Mouse (Mus musculus) WW6 (cell line): ENCODE results near the gene Sars.

Source experiments
- DNase-seq: peaks from one replicate; pipeline ENCODE4 v3.0.0-alpha.2; 2013; ENCODE audit warnings: low read depth, low spot score

Gene Sars

DNA sequence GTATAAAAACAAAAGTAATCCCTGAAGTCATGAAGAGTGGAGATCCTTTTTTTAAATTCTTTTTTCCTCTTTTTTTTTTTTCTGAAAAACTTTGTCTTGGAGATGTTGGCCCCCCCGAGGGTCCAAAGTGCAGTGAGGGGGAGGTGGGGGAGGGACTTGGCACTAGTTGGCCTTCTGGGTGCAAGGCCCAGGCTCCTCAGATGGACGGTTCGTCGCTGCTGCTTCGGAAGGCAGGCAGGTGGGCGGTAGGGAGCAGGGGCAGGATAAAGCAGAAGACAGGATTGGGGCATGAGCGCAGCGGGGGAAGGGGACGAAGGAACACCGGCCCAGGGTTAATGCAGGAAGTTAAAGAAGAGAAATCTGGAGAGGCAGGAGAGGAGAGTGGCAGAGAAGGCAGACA, 52.7 kb downstream of the Sars start:
- DNase-seq = no peak

DNA sequence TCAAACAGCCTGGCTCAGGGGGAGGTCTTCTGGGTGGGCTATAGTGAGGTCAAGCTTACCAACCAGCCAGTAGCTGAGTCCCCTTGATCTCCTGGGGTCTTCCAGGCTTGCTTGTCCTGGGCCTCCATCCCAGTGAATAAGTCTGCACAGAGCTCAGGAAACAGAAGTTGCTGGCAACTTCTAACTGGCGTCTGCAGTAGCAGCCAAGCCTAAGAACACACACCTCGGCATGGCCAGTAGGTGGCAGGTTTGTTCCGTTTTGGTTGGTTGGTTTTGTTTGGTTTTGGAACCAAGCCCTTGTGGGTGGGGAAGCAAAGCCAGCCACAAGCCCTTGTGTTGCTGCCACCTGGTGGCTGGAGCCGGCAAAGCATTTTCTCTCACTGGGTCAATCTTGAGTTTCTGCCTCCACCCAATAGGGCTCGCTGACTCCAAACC, 55.9 kb downstream of the Sars start:
- DNase-seq = peak; percentile 94

DNA sequence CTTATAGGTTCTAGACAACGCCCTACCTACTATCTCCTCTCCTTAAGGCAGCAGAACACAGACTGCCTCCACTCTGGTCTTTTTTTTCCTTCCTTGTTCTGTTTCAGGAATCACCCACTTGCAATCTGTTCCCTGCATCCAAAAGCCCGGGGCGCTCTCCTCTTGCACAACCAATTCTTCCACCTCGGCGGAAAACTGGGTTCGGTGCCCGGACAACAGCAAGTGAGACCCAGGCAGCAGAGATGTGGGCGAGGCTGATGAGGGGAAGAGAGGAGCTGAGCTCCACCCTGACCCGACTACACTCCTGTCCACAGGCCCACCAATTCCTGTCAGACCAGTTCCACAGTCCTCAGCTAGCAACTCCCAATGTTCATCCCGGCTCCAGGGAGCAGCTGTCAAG, 58.8 kb downstream of the Sars start:
- DNase-seq = no peak

DNA sequence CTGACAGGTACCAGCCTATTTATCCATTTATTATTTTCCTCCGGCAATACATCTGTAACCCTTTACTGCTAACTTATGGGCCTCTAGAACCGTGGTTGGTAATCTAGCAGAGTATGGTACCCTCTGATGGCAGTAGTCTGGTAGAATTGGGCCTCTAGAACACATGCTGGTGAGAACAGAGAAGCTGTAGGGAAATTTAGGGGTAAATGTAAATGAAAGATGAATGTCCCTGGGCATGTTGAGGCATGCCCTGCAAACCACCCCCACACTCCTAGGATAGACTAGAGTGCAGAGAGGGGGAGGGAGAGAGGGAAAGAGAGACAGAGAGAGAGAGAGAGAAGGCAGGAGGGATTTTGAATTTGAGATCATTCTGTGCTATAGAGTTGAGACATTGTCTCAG, 60.6 kb downstream of the Sars start:
- no peak for DNase-seq

GRCm38 (mm10) chr3:108383485-108384354, 61.3 kb downstream of the Sars start, which contains the start of gene Psrc1:
Gene Psrc1, plus strand, starts transcription at chr3:108383839.
- DNase-seq = peak; percentile 67

GRCm38 (mm10) chr3:108381945-108382875, 62.8 kb downstream of the Sars start:
- no peak for DNase-seq

DNA sequence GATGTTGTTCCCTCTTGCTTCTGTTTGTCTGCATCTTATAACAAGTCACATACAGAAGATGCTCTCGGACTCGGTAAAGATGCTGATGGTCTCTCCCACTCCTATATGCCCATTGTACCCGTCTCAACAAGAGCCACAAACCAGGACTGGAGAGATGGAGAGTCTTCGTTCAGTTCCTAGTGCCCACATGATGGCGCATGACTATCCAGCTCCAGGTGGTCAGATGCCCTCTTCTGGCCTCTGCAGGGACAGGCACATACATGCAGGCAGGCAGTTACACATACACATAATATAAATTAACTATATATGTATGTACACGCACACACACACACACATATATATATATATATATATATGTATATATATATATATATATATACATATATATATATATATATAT, 64.3 kb downstream of the Sars start:
- no peak for DNase-seq

DNA sequence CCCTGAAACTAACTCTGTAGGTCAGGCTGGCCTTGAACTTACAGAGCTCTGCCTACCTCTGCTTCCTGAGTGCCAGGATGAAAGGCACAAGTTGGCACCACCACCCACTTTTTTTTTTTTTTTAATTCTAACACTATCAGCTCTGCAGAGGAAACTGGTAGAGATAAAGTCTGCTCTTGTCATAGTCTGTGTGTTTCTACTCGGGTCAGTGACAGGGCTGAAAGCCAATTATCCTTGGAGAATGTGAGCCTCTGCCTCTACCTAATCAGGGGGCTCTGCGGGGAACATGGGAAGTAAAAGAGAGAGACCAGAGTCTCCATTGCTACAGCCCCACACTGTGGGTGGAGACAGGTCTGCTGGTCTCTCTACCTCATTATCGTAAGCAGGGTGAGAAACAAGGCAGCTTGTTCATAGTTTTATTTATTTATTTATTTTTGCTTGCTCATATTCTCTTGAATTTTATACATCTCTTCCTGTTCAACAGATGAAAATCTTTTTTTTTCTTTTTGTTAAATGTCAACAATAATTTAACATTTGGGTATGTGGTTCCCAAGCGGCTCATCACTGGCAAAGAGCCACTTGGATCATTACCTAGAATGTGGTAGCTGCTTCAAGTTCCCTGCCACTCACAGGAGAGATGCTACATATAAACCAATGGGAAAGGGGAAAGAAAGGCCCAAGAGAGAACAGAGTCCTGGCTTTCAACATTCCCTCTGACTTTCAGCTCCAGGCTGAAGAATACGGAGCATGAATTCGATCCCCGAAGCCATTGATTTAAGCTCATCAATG, 65.9 kb downstream of the Sars start:
- DNase-seq = no peak
